Mouse (Mus musculus) ES-Bruce4 (cell line): ENCODE data around the gene Pnpla7. TPM values are rescaled to one million over a fixed set of nuclear protein-coding genes. Genes with fewer than 3 reads are reported as not detected.

ENCODE experiments used
- H3K27ac ChIP-seq: 2 replicates; pipeline ENCODE4 v1.5.1; 2012; ENCODE audit warnings: low read length, inconsistent platforms; ENCODE audit not compliant: insufficient read depth
- H3K27me3 ChIP-seq: 2 replicates; pipeline ENCODE4 v1.6.1; 2012; ENCODE audit warnings: mild to moderate bottlenecking, low read length, inconsistent platforms; ENCODE audit not compliant: control insufficient read depth, poor library complexity, insufficient read depth, severe bottlenecking
- H3K36me3 ChIP-seq: 2 replicates; pipeline ENCODE4 v1.6.1; 2012; ENCODE audit warnings: inconsistent platforms, mild to moderate bottlenecking, low read length, moderate library complexity; ENCODE audit not compliant: control insufficient read depth, poor library complexity, insufficient read depth, severe bottlenecking
- H3K4me1 ChIP-seq: one replicate; pipeline ENCODE4 v1.8.1; 2011; ENCODE audit warnings: low read length; ENCODE audit not compliant: control insufficient read depth, insufficient read depth
- H3K4me3 ChIP-seq: 2 replicates; pipeline ENCODE4 v1.5.1; 2011; ENCODE audit warnings: low read depth, mild to moderate bottlenecking, low read length
- H3K9ac ChIP-seq: 2 replicates; pipeline ENCODE4 v1.6.1; 2012; ENCODE audit warnings: low read depth, mild to moderate bottlenecking, inconsistent platforms; ENCODE audit not compliant: poor library complexity, severe bottlenecking
- H3K9me3 ChIP-seq: replicated peaks from 2 replicates; pipeline ENCODE4 v1.6.1; 2012; ENCODE audit warnings: mild to moderate bottlenecking, low read length, inconsistent platforms; ENCODE audit not compliant: control insufficient read depth, poor library complexity, insufficient read depth, severe bottlenecking
- CTCF ChIP-seq: IDR thresholded peaks from one replicate; pipeline ENCODE4 v1.8.1; 2011; ENCODE audit warnings: low read depth, low read length
- EP300 ChIP-seq: IDR thresholded peaks from 2 replicates; pipeline ENCODE4 v1.6.1; 2011; ENCODE audit warnings: low read depth, low read length; ENCODE audit not compliant: insufficient read depth
- POLR2A ChIP-seq: IDR thresholded peaks from one replicate; pipeline ENCODE4 v1.8.1; 2011; ENCODE audit warnings: low read length; ENCODE audit not compliant: insufficient read depth
- polyA plus RNA-seq: library from polyadenylated mRNA; stranded (reverse); fragments of >200 nt; gene quantifications from 2 replicates; pipeline ENCODE4 v1.2.4, GENCODE M21; 2011; ENCODE audit warnings: low read depth; ENCODE audit not compliant: missing spikeins, insufficient read depth, insufficient read length

The Pnpla7 gene
- polyA plus RNA-seq, 1 experiment = 20.1 TPM

GRCm38 (mm10) chr2:24976960-24977359 is 1.1 kb downstream of the Pnpla7 start:
- no peaks in the 10 kb centered on the region for H3K4me1 ChIP-seq
- H3K27me3 ChIP-seq = no peaks in the 10 kb centered on the region
- TF ChIP-seq POLR2A = no peak
- TF ChIP-seq EP300 = no peak
- no peak for TF ChIP-seq CTCF
- H3K27ac ChIP-seq = no peak overlapping the region
- no peaks in the 10 kb centered on the region for H3K9me3 ChIP-seq
- no peak overlapping the region for H3K4me3 ChIP-seq
- no peak overlapping the region for H3K9ac ChIP-seq
- peaks cover 4% of the 10 kb centered on the region for H3K36me3 ChIP-seq

- no peaks in the 10 kb centered on the region for H3K36me3 ChIP-seq
- no peaks in the 10 kb centered on the region for H3K9me3 ChIP-seq
- H3K27me3 ChIP-seq = no peaks in the 10 kb centered on the region
- H3K4me3 ChIP-seq = no peak overlapping the region
- H3K4me1 ChIP-seq = no peaks in the 10 kb centered on the region
- TF ChIP-seq EP300 = no peak
- TF ChIP-seq POLR2A = no peak
- TF ChIP-seq CTCF = no peak
- no peak overlapping the region for H3K9ac ChIP-seq
- no peak overlapping the region for H3K27ac ChIP-seq
Observed at GRCm38 (mm10) chr2:24987762-24988161, 11.9 kb downstream of the Pnpla7 start.

- H3K9ac ChIP-seq = no peak overlapping the region
- H3K27me3 ChIP-seq = no peaks in the 10 kb centered on the region
- H3K36me3 ChIP-seq = no peaks in the 10 kb centered on the region
- H3K4me1 ChIP-seq = no peaks in the 10 kb centered on the region
- H3K9me3 ChIP-seq = no peaks in the 10 kb centered on the region
- no peak overlapping the region for H3K4me3 ChIP-seq
- H3K27ac ChIP-seq = no peak overlapping the region
- no peak for TF ChIP-seq CTCF
- no peak for TF ChIP-seq EP300
Observed at GRCm38 (mm10) chr2:24995332-24995731, 19.5 kb downstream of the Pnpla7 start.

GRCm38 (mm10) chr2:24996471-24996870 is 20.6 kb downstream of the Pnpla7 start:
- no peaks in the 10 kb centered on the region for H3K4me1 ChIP-seq
- TF ChIP-seq CTCF = no peak
- no peak for TF ChIP-seq POLR2A
- no peak for TF ChIP-seq EP300
- no peak overlapping the region for H3K4me3 ChIP-seq
- H3K36me3 ChIP-seq = no peaks in the 10 kb centered on the region
- H3K9ac ChIP-seq = no peak overlapping the region
- no peaks in the 10 kb centered on the region for H3K9me3 ChIP-seq
- H3K27ac ChIP-seq = no peak overlapping the region
- no peaks in the 10 kb centered on the region for H3K27me3 ChIP-seq

- no peaks in the 10 kb centered on the region for H3K9me3 ChIP-seq
- H3K27me3 ChIP-seq = no peaks in the 10 kb centered on the region
- H3K4me1 ChIP-seq = no peaks in the 10 kb centered on the region
- no peak overlapping the region for H3K27ac ChIP-seq
- H3K4me3 ChIP-seq = no peak overlapping the region
- no peak overlapping the region for H3K9ac ChIP-seq
- no peaks in the 10 kb centered on the region for H3K36me3 ChIP-seq
- TF ChIP-seq EP300 (no peak), CTCF (peak; percentile 45)
Observed at GRCm38 (mm10) chr2:25000544-25001235, 24.9 kb downstream of the Pnpla7 start.

GRCm38 (mm10) chr2:25003946-25004786 is 28.3 kb downstream of the Pnpla7 start:
- TF ChIP-seq EP300 = no peak
- TF ChIP-seq CTCF = no peak
- TF ChIP-seq POLR2A = no peak
- no peak overlapping the region for H3K9ac ChIP-seq
- H3K4me3 ChIP-seq = no peak overlapping the region
- no peaks in the 10 kb centered on the region for H3K36me3 ChIP-seq
- no peak overlapping the region for H3K27ac ChIP-seq
- H3K27me3 ChIP-seq = no peaks in the 10 kb centered on the region
- no peaks in the 10 kb centered on the region for H3K9me3 ChIP-seq
- H3K4me1 ChIP-seq = no peaks in the 10 kb centered on the region
